Mouse (Mus musculus): Measurements from ENCODE around the gene Ttc26. TPM values are rescaled to one million over a fixed set of nuclear protein-coding genes. Genes with fewer than 3 reads are reported as not detected.
"Not testable (repeated sequence)": the region's sequence is repeated elsewhere in the genome, so short reads cannot be mapped to it uniquely, and the experiment has no call there.

Ttc26 gene
- total and polyA plus RNA-seq, 2 experiments from 2014 or later, result 3.3 to 8.6 TPM

- no peak for TF ChIP-seq CTCF (IDR thresholded peaks at IDR 0.05)
- Histone ChIP-seq H3K9me3 (ENCODE audit: low read length) (no peaks in the 10 kb centered on the region), H3K36me3 (ENCODE audit: insufficient read depth, low read length) (no peaks in the 10 kb centered on the region), H3K4me1 (ENCODE audit: insufficient read depth, low read length) (no peaks in the 10 kb centered on the region), H3K27ac (ENCODE audit: low read depth, low read length) (no peak overlapping the region), H3K4me2 (ENCODE audit: low read depth, low read length, poor library complexity, severe bottlenecking) (peak overlapping the region; percentile 50), H3K4me3 (ENCODE audit: low read depth, low read length) (peak overlapping the region; percentile 45), H3K9ac (replicated peaks; ENCODE audit: low read length, poor library complexity, severe bottlenecking) (no peak overlapping the region), H3K27me3 (ENCODE audit: insufficient read depth, low read length) (peaks cover 53% of the 10 kb centered on the region)
- WGBS, result 2% methylated on average over 20 of the region's 20 CpGs
- ATAC-seq (ENCODE audit: low FRiP score), result no peak
- no peak for DNase-seq (ENCODE audit: low spot score)
Observed at GRCm38 (mm10) chr6:38354723-38355353, 26.4 kb upstream of the Ttc26 start.

GRCm38 (mm10) chr6:38355354-38355823 is 25.9 kb upstream of the Ttc26 start:
- Histone ChIP-seq H3K27me3 (ENCODE audit: insufficient read depth, low read length) (peaks cover 49% of the 10 kb centered on the region), H3K4me3 (ENCODE audit: low read depth, low read length) (no peak overlapping the region)
- no peak for ATAC-seq (ENCODE audit: low FRiP score)

GRCm38 (mm10) chr6:38355862-38356261 is 25.4 kb upstream of the Ttc26 start:
- no peak for DNase-seq (ENCODE audit: low spot score)
- peaks cover 44% of the 10 kb centered on the region for H3K27me3 ChIP-seq (ENCODE audit: insufficient read depth, low read length)

More at GRCm38 (mm10) chr6:38355354-38355823, 25.9 kb upstream of the Ttc26 start:
- H3K9ac ChIP-seq (replicated peaks; ENCODE audit: low read length, poor library complexity, severe bottlenecking), result no peak overlapping the region
- DNase-seq (ENCODE audit: low spot score), result no peak
- H3K9me3 ChIP-seq (ENCODE audit: low read length), result no peaks in the 10 kb centered on the region
- no peaks in the 10 kb centered on the region for H3K36me3 ChIP-seq (ENCODE audit: insufficient read depth, low read length)
- no peak for TF ChIP-seq CTCF (IDR thresholded peaks at IDR 0.05)
- H3K27ac ChIP-seq (ENCODE audit: low read depth, low read length), result no peak overlapping the region
- H3K4me2 ChIP-seq (ENCODE audit: low read depth, low read length, poor library complexity, severe bottlenecking), result no peak overlapping the region
- 4% methylated on average over 8 of the region's 8 CpGs for WGBS
- H3K4me1 ChIP-seq (ENCODE audit: insufficient read depth, low read length), result no peaks in the 10 kb centered on the region

GRCm38 (mm10) chr6:38356661-38357433 is 24.4 kb upstream of the Ttc26 start:
- not testable (repeated sequence) for H3K36me3 ChIP-seq (ENCODE audit: insufficient read depth, low read length); H3K27ac ChIP-seq (ENCODE audit: low read depth, low read length); H3K4me1 ChIP-seq (ENCODE audit: insufficient read depth, low read length); H3K4me3 ChIP-seq (ENCODE audit: low read depth, low read length); H3K9ac ChIP-seq (replicated peaks; ENCODE audit: low read length, poor library complexity, severe bottlenecking); H3K9me3 ChIP-seq (ENCODE audit: low read length); DNase-seq (ENCODE audit: low spot score); ATAC-seq (ENCODE audit: low FRiP score); H3K4me2 ChIP-seq (ENCODE audit: low read depth, low read length, poor library complexity, severe bottlenecking)
- H3K27me3 ChIP-seq (ENCODE audit: insufficient read depth, low read length), result peaks cover 37% of the 10 kb centered on the region
- 79% methylated on average over 15 of the region's 15 CpGs for WGBS

More at GRCm38 (mm10) chr6:38355862-38356261, 25.4 kb upstream of the Ttc26 start:
- Histone ChIP-seq H3K4me2 (ENCODE audit: low read depth, low read length, poor library complexity, severe bottlenecking) (no peak overlapping the region), H3K36me3 (ENCODE audit: insufficient read depth, low read length) (no peaks in the 10 kb centered on the region), H3K4me1 (ENCODE audit: insufficient read depth, low read length) (no peaks in the 10 kb centered on the region), H3K9me3 (ENCODE audit: low read length) (no peaks in the 10 kb centered on the region), H3K27ac (ENCODE audit: low read depth, low read length) (no peak overlapping the region), H3K4me3 (ENCODE audit: low read depth, low read length) (no peak overlapping the region), H3K9ac (replicated peaks; ENCODE audit: low read length, poor library complexity, severe bottlenecking) (no peak overlapping the region)
- no peak for ATAC-seq (ENCODE audit: low FRiP score)
- TF ChIP-seq CTCF (IDR thresholded peaks at IDR 0.05), result no peak
- WGBS, result 22% methylated on average over 7 of the region's 7 CpGs

- no peak for TF ChIP-seq CTCF (IDR thresholded peaks at IDR 0.05)
- Histone ChIP-seq H3K9me3 (ENCODE audit: low read length) (no peaks in the 10 kb centered on the region), H3K4me2 (ENCODE audit: low read depth, low read length, poor library complexity, severe bottlenecking) (no peak overlapping the region), H3K9ac (replicated peaks; ENCODE audit: low read length, poor library complexity, severe bottlenecking) (no peak overlapping the region), H3K27me3 (ENCODE audit: insufficient read depth, low read length) (peaks cover 28% of the 10 kb centered on the region), H3K36me3 (ENCODE audit: insufficient read depth, low read length) (no peaks in the 10 kb centered on the region), H3K4me1 (ENCODE audit: insufficient read depth, low read length) (no peaks in the 10 kb centered on the region), H3K4me3 (ENCODE audit: low read depth, low read length) (no peak overlapping the region), H3K27ac (ENCODE audit: low read depth, low read length) (no peak overlapping the region)
- no peak for DNase-seq (ENCODE audit: low spot score)
- WGBS, result 41% methylated on average over 5 of the region's 5 CpGs
- no peak for ATAC-seq (ENCODE audit: low FRiP score)
Observed at GRCm38 (mm10) chr6:38357603-38358252, 23.5 kb upstream of the Ttc26 start.

Data from midbrain, postnatal 0 days (tissue).